Mouse (Mus musculus): ENCODE measurements around the gene Ctdsp2. TPM values are rescaled to one million over a fixed set of nuclear protein-coding genes. Genes with fewer than 3 reads are reported as not detected.

The Ctdsp2 gene
- polyA plus RNA-seq, 1 experiment from 2014 or later, result 19.0 TPM

- ATAC-seq (ENCODE audit: low FRiP score, low read depth), result no peak
- no peak overlapping the region for H3K9ac ChIP-seq
- no peaks in the 10 kb centered on the region for H3K4me1 ChIP-seq (replicated peaks)
- no peaks in the 10 kb centered on the region for H3K36me3 ChIP-seq
- 58% methylated on average over 5 of the region's 5 CpGs for WGBS
- no peak overlapping the region for H3K27ac ChIP-seq (replicated peaks)
- H3K27me3 ChIP-seq, result 0 out of 2 replicates have a peak, but pooled peaks cover 2% of the 10 kb centered on the region
- H3K4me2 ChIP-seq, result no peak overlapping the region
- H3K4me3 ChIP-seq, result no peak overlapping the region
- H3K9me3 ChIP-seq, result no peaks in the 10 kb centered on the region
These were observed 28.7 kb upstream of the Ctdsp2 start for GRCm38 (mm10) chr10:126949824-126950223.

GRCm38 (mm10) chr10:126950572-126950971 is 27.9 kb upstream of the Ctdsp2 start:
- Histone ChIP-seq H3K27me3 (peaks cover 4% of the 10 kb centered on the region; the same call in 1 of the 2 replicates), H3K9ac (no peak overlapping the region), H3K4me1 (replicated peaks) (no peaks in the 10 kb centered on the region), H3K27ac (replicated peaks) (no peak overlapping the region), H3K4me2 (no peak overlapping the region), H3K9me3 (no peaks in the 10 kb centered on the region), H3K4me3 (no peak overlapping the region), H3K36me3 (no peaks in the 10 kb centered on the region)
- WGBS, result 89% methylated on average over 4 of the region's 4 CpGs
- ATAC-seq (ENCODE audit: low FRiP score, low read depth), result no peak

- peaks cover 12% of the 10 kb centered on the region for H3K4me1 ChIP-seq (replicated peaks)
- 89% methylated on average over 1 of the region's 1 CpGs for WGBS
- H3K36me3 ChIP-seq, result no peaks in the 10 kb centered on the region
- H3K9ac ChIP-seq, result no peak overlapping the region
- peaks cover 12% of the 10 kb centered on the region; the same call in 1 of the 2 replicates for H3K27me3 ChIP-seq
- H3K27ac ChIP-seq (replicated peaks), result no peak overlapping the region
- no peak overlapping the region for H3K4me2 ChIP-seq
- H3K9me3 ChIP-seq, result no peaks in the 10 kb centered on the region
- no peak overlapping the region for H3K4me3 ChIP-seq
- ATAC-seq (ENCODE audit: low FRiP score, low read depth), result no peak
These were observed 26.1 kb upstream of the Ctdsp2 start for GRCm38 (mm10) chr10:126952375-126952774.

GRCm38 (mm10) chr10:126953029-126953471 is 25.5 kb upstream of the Ctdsp2 start:
- 84% methylated on average over 3 of the region's 3 CpGs for WGBS
- Histone ChIP-seq H3K4me1 (replicated peaks) (peaks cover 17% of the 10 kb centered on the region), H3K9me3 (no peaks in the 10 kb centered on the region), H3K4me3 (no peak overlapping the region), H3K4me2 (no peak overlapping the region), H3K9ac (no peak overlapping the region), H3K27me3 (peaks cover 12% of the 10 kb centered on the region; the same call in 1 of the 2 replicates), H3K36me3 (no peaks in the 10 kb centered on the region), H3K27ac (replicated peaks) (no peak overlapping the region)
- no peak for ATAC-seq (ENCODE audit: low FRiP score, low read depth)

GRCm38 (mm10) chr10:126956692-126957358 is 21.7 kb upstream of the Ctdsp2 start:
- 0 out of 2 replicates have a peak, but pooled peaks have one; percentile 7 for ATAC-seq (ENCODE audit: low FRiP score, low read depth)
- WGBS, result 7% methylated on average over 15 of the region's 15 CpGs
- Histone ChIP-seq H3K27me3 (peaks cover 30% of the 10 kb centered on the region; the same call in 1 of the 2 replicates), H3K4me2 (peak overlapping the region; percentile 46), H3K4me3 (peak overlapping the region; percentile 4; the same call in 1 of the 2 replicates), H3K9me3 (no peaks in the 10 kb centered on the region), H3K36me3 (no peaks in the 10 kb centered on the region), H3K27ac (replicated peaks) (peak overlapping the region; percentile 77), H3K4me1 (replicated peaks) (peaks cover 19% of the 10 kb centered on the region), H3K9ac (peak overlapping the region; percentile 28; the same call in 1 of the 2 replicates)

- H3K9me3 ChIP-seq, result no peaks in the 10 kb centered on the region
- H3K4me2 ChIP-seq, result peak overlapping the region; percentile 46
- H3K4me3 ChIP-seq, result peak overlapping the region; percentile 4; the same call in 1 of the 2 replicates
- H3K27ac ChIP-seq (replicated peaks), result peak overlapping the region; percentile 77
- peak; percentile 85 for ATAC-seq (ENCODE audit: low FRiP score, low read depth)
- peak overlapping the region; percentile 28; the same call in 1 of the 2 replicates for H3K9ac ChIP-seq
- H3K36me3 ChIP-seq, result no peaks in the 10 kb centered on the region
- peaks cover 27% of the 10 kb centered on the region; the same call in 1 of the 2 replicates for H3K27me3 ChIP-seq
- WGBS, result under 1% methylated on average over 25 of the region's 25 CpGs
- H3K4me1 ChIP-seq (replicated peaks), result peaks cover 26% of the 10 kb centered on the region
These were observed 21.0 kb upstream of the Ctdsp2 start for GRCm38 (mm10) chr10:126957359-126958107.

- no peak for ATAC-seq (ENCODE audit: low FRiP score, low read depth)
- H3K27me3 ChIP-seq, result peaks cover 35% of the 10 kb centered on the region
- no peak overlapping the region for H3K4me2 ChIP-seq
- H3K36me3 ChIP-seq, result no peaks in the 10 kb centered on the region
- no peak overlapping the region for H3K27ac ChIP-seq (replicated peaks)
- no peak overlapping the region for H3K4me3 ChIP-seq
- no peak overlapping the region for H3K9ac ChIP-seq
- 77% methylated on average over 8 of the region's 8 CpGs for WGBS
- no peaks in the 10 kb centered on the region for H3K9me3 ChIP-seq
- peaks cover 26% of the 10 kb centered on the region for H3K4me1 ChIP-seq (replicated peaks)
These were observed 18.0 kb upstream of the Ctdsp2 start for GRCm38 (mm10) chr10:126960496-126960895.

- 46% methylated on average over 10 of the region's 10 CpGs for WGBS
- H3K27ac ChIP-seq (replicated peaks), result peak overlapping the region; percentile 50
- ATAC-seq (ENCODE audit: low FRiP score, low read depth), result no peak
- H3K4me3 ChIP-seq, result no peak overlapping the region
- peaks cover 27% of the 10 kb centered on the region for H3K27me3 ChIP-seq
- H3K36me3 ChIP-seq, result no peaks in the 10 kb centered on the region
- no peak overlapping the region for H3K9ac ChIP-seq
- H3K4me1 ChIP-seq (replicated peaks), result peaks cover 21% of the 10 kb centered on the region
- no peaks in the 10 kb centered on the region for H3K9me3 ChIP-seq
- peak overlapping the region; percentile 7; the same call in 1 of the 2 replicates for H3K4me2 ChIP-seq
These were observed 16.8 kb upstream of the Ctdsp2 start for GRCm38 (mm10) chr10:126961757-126962156.

GRCm38 (mm10) chr10:126962271-126962965 is 16.1 kb upstream of the Ctdsp2 start:
- H3K4me2 ChIP-seq, result peak overlapping the region; percentile 7
- H3K27ac ChIP-seq (replicated peaks), result peak overlapping the region; percentile 50
- H3K27me3 ChIP-seq, result peaks cover 27% of the 10 kb centered on the region
- H3K9me3 ChIP-seq, result no peaks in the 10 kb centered on the region
- no peaks in the 10 kb centered on the region for H3K36me3 ChIP-seq
- WGBS, result 24% methylated on average over 15 of the region's 15 CpGs
- H3K4me3 ChIP-seq, result no peak overlapping the region
- no peak overlapping the region for H3K9ac ChIP-seq
- peak; percentile 50 for ATAC-seq (ENCODE audit: low FRiP score, low read depth)
- H3K4me1 ChIP-seq (replicated peaks), result peaks cover 14% of the 10 kb centered on the region

GRCm38 (mm10) chr10:126962966-126963330 is 15.6 kb upstream of the Ctdsp2 start:
- Histone ChIP-seq H3K4me2 (no peak overlapping the region), H3K9me3 (no peaks in the 10 kb centered on the region), H3K4me1 (replicated peaks) (peaks cover 9% of the 10 kb centered on the region), H3K9ac (no peak overlapping the region), H3K4me3 (no peak overlapping the region), H3K27ac (replicated peaks) (peak overlapping the region; percentile 48; the same call in 1 of the 2 replicates), H3K27me3 (peaks cover 27% of the 10 kb centered on the region), H3K36me3 (no peaks in the 10 kb centered on the region)
- WGBS, result 42% methylated on average over 6 of the region's 6 CpGs
- no peak for ATAC-seq (ENCODE audit: low FRiP score, low read depth)

- Histone ChIP-seq H3K9ac (no peak overlapping the region), H3K4me3 (no peak overlapping the region), H3K27ac (replicated peaks) (no peak overlapping the region), H3K9me3 (no peaks in the 10 kb centered on the region), H3K27me3 (peaks cover 30% of the 10 kb centered on the region), H3K36me3 (no peaks in the 10 kb centered on the region), H3K4me2 (no peak overlapping the region), H3K4me1 (replicated peaks) (peaks cover 9% of the 10 kb centered on the region)
- no peak for ATAC-seq (ENCODE audit: low FRiP score, low read depth)
- WGBS, result 91% methylated on average over 8 of the region's 8 CpGs
These were observed 14.7 kb upstream of the Ctdsp2 start for GRCm38 (mm10) chr10:126963821-126964220.
